9 mouse cellular contexts compared by ENCODE assay signal in genomic region chr14:119008031-119008590, GRCm38 (mm10).
A peak's percentile ranks its signal among the peaks of the same experiment; 100 is the strongest.
DNase-seq lines count a peak whose midpoint lies in the region; ATAC-seq and TF ChIP-seq lines count a peak whose summit lies in the region.
"Had no signal": no experiment of that assay in that cellular context is flagged by ENCODE, and none has a peak within 500 bp of the region (broad histone marks: within the 10 kb centered on the region; RNA-seq: fewer than 3 reads in every experiment).

No protein-coding gene starts in this region.

- TF ChIP-seq EP300 in ES-Bruce4 (IDR thresholded peaks at IDR 0.05; ENCODE audit: insufficient read depth, low read depth, low read length): no peak

- ATAC-seq in heart, embryonic 11.5 days (replicated peaks; ENCODE audit: insufficient number of reproducible peaks, low FRiP score, low TSS enrichment): no peak
- no peak for ATAC-seq in hindbrain, embryonic 11.5 days (ENCODE audit: low FRiP score)

- peak overlapping the region; percentile 63 for H3K4me3 ChIP-seq in heart, embryonic 11.5 days (ENCODE audit: low read depth, low read length)
- H3K4me3 ChIP-seq in ES-Bruce4 (ENCODE audit: low read depth, low read length): no peak overlapping the region
- peak overlapping the region; percentile 46; the same call in 1 of the 2 replicates for H3K4me3 ChIP-seq in hindbrain, embryonic 11.5 days (ENCODE audit: low read depth, low read length)
- H3K4me3 ChIP-seq in midbrain, embryonic 10.5 days: peak overlapping the region; percentile 56

- no peak for DNase-seq in heart, postnatal 36 days
- DNase-seq in hindbrain, embryonic 11.5 days (ENCODE audit: low spot score): no peak
- DNase-seq in midbrain, embryonic 10.5 days (ENCODE audit: low spot score): no peak
- no peak for DNase-seq in frontal cortex, adult 2 months (ENCODE audit: extremely low spot score in 1 of 2, low spot score in 1 of 2)
- no peak for DNase-seq in yolk sac, embryonic 10.5 days (ENCODE audit: low spot score)
- DNase-seq in spleen, adult 12 weeks (ENCODE audit: low spot score): no peak

- H3K9ac ChIP-seq in heart, embryonic 11.5 days (ENCODE audit: low read depth, low read length): peak overlapping the region; percentile 58
- H3K9ac ChIP-seq in ES-Bruce4 (ENCODE audit: low read depth, poor library complexity, severe bottlenecking): peak overlapping the region; percentile 44
- no peak overlapping the region for H3K9ac ChIP-seq in hindbrain, embryonic 11.5 days (ENCODE audit: low read depth, low read length)

- H3K27me3 ChIP-seq in heart, embryonic 11.5 days (ENCODE audit: control insufficient read depth, insufficient read depth, low read length): no peaks in the 10 kb centered on the region
- H3K27me3 ChIP-seq in ES-Bruce4 (ENCODE audit: control insufficient read depth, insufficient read depth, low read length, poor library complexity, severe bottlenecking): no peaks in the 10 kb centered on the region
- no peaks in the 10 kb centered on the region for H3K27me3 ChIP-seq in hindbrain, embryonic 11.5 days (ENCODE audit: control insufficient read depth, insufficient read depth, low read length)
- no peaks in the 10 kb centered on the region for H3K27me3 ChIP-seq in midbrain, embryonic 10.5 days (ENCODE audit: low read depth, poor library complexity, severe bottlenecking)

- H3K4me2 ChIP-seq in heart, embryonic 11.5 days: peak overlapping the region; percentile 92
- peak overlapping the region; percentile 17; the same call in 1 of the 2 replicates for H3K4me2 ChIP-seq in hindbrain, embryonic 11.5 days (replicated peaks; ENCODE audit: low read depth, low read length)

- H3K27ac ChIP-seq in heart, embryonic 11.5 days (ENCODE audit: low read depth, low read length): no peak overlapping the region
- H3K27ac ChIP-seq in ES-Bruce4 (ENCODE audit: insufficient read depth, low read length): no peak overlapping the region
- no peak overlapping the region for H3K27ac ChIP-seq in hindbrain, embryonic 11.5 days (ENCODE audit: low read depth, low read length)
- H3K27ac ChIP-seq in midbrain, embryonic 10.5 days (replicated peaks): peak overlapping the region; percentile 69

- TF ChIP-seq CTCF in ES-Bruce4 (IDR thresholded peaks at IDR 0.05; ENCODE audit: low read depth, low read length): no peak

- H3K9me3 ChIP-seq in heart, embryonic 11.5 days (replicated peaks; ENCODE audit: control insufficient read depth, low read length): no peaks in the 10 kb centered on the region
- no peaks in the 10 kb centered on the region for H3K9me3 ChIP-seq in ES-Bruce4 (replicated peaks; ENCODE audit: control insufficient read depth, insufficient read depth, low read length, poor library complexity, severe bottlenecking)
- H3K9me3 ChIP-seq in hindbrain, embryonic 11.5 days (ENCODE audit: control insufficient read depth, low read length): no peaks in the 10 kb centered on the region
- 0 out of 2 replicates have a peak, but pooled peaks cover 4% of the 10 kb centered on the region for H3K9me3 ChIP-seq in midbrain, embryonic 10.5 days (replicated peaks)
- H3K9me3 ChIP-seq: G1E had no signal

- 63% methylated on average over 7 of the region's 7 CpGs for WGBS in heart, embryonic 11.5 days (ENCODE audit: insufficient replicate concordance)
- 54% methylated on average over 7 of the region's 7 CpGs for WGBS in hindbrain, embryonic 11.5 days
- 45% methylated on average over 7 of the region's 7 CpGs for WGBS in midbrain, embryonic 10.5 days

- intact Hi-C loops in heart, postnatal 36 days (cut with DNase I): loop anchor here (5.0 kb wide), 1 partner anchor 71 kb away; the partner anchor contains the start of gene Dnajc3

- peaks cover 6% of the 10 kb centered on the region; the same call in 1 of the 2 replicates for H3K4me1 ChIP-seq in heart, embryonic 11.5 days (ENCODE audit: control insufficient read depth, insufficient read depth, low read length)
- H3K4me1 ChIP-seq in ES-Bruce4 (ENCODE audit: control insufficient read depth, insufficient read depth, low read length): no peaks in the 10 kb centered on the region
- no peaks in the 10 kb centered on the region for H3K4me1 ChIP-seq in hindbrain, embryonic 11.5 days (replicated peaks; ENCODE audit: control insufficient read depth, insufficient read depth, low read length)
- peaks cover 15% of the 10 kb centered on the region for H3K4me1 ChIP-seq in midbrain, embryonic 10.5 days

- H3K36me3 ChIP-seq in heart, embryonic 11.5 days (ENCODE audit: control insufficient read depth, insufficient read depth, low read length): 0 out of 2 replicates have a peak, but pooled peaks cover 2% of the 10 kb centered on the region
- no peaks in the 10 kb centered on the region for H3K36me3 ChIP-seq in ES-Bruce4 (ENCODE audit: control insufficient read depth, insufficient read depth, low read length, poor library complexity, severe bottlenecking)
- H3K36me3 ChIP-seq in hindbrain, embryonic 11.5 days (ENCODE audit: control insufficient read depth, insufficient read depth, low read length): no peaks in the 10 kb centered on the region
- peaks cover 21% of the 10 kb centered on the region for H3K36me3 ChIP-seq in midbrain, embryonic 10.5 days
- H3K36me3 ChIP-seq: G1E had no signal

- no peak for TF ChIP-seq POLR2A in ES-Bruce4 (IDR thresholded peaks at IDR 0.05; ENCODE audit: insufficient read depth, low read length)
